Mouse (Mus musculus): Measurements from ENCODE around the gene Vrk1. TPM values are rescaled to one million over a fixed set of nuclear protein-coding genes. Genes with fewer than 3 reads are reported as not detected.

The Vrk1 gene
- polyA plus RNA-seq, 1 experiment from 2014 or later: 98.0 TPM

DNA sequence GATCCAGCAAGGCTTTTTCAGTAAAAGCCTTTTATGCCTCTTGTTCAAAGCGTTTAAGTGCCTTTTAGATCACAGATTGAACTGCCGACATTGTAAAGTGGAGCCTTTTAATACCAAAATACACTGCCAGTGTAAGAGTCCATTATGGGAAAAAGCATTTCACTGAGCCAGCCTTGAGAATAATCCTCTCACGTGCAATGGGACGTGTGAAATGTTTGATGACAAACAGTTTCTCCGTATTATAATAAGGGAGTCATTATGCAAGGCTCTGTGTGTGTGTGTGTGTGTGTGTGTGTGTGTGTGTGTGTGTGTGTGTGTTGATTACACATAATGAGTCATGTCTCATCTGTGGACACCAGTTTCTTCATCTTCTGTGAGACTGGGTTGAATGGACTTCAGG is 17.3 kb upstream of the Vrk1 start:
- WGBS: 74% methylated on average over 5 of the region's 5 CpGs

DNA sequence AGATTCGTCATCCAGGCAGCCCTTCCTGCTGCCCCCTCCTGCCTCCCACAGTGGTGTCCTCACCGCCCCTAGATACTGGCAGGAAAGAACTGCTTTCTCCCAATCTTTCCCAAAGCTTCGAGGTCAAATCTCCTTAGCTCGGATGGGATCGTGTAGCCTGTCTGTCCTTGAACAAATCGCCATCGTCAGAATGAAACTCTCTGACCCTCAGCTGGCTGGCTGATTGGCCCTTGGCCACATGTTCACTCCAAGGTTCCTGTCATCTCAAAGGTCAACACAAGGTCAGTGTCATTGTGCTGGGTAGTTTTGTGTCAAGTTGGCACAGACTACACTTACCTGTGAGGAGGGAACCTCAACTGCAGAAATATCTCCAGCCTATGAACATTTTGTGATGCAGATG is 16.7 kb upstream of the Vrk1 start:
- WGBS: 81% methylated on average over 7 of the region's 7 CpGs
- no peak overlapping the region for H3K27ac ChIP-seq (ENCODE audit: low read depth, low read length)

More for the DNA sequence above, 17.3 kb upstream of the Vrk1 start:
- Histone ChIP-seq H3K36me3 (ENCODE audit: control insufficient read depth, insufficient read depth, low read length) (no peaks in the 10 kb centered on the region), H3K4me3 (ENCODE audit: low read depth, low read length) (no peak overlapping the region), H3K4me2 (no peak overlapping the region), H3K27me3 (ENCODE audit: control insufficient read depth, insufficient read depth, low read length) (no peaks in the 10 kb centered on the region), H3K9me3 (ENCODE audit: control insufficient read depth, low read length) (no peaks in the 10 kb centered on the region), H3K27ac (ENCODE audit: low read depth, low read length) (no peak overlapping the region), H3K9ac (ENCODE audit: low read length) (no peak overlapping the region), H3K4me1 (ENCODE audit: control insufficient read depth, insufficient read depth, low read length) (no peaks in the 10 kb centered on the region; the same call in 1 of the 2 replicates)
- no peak for ATAC-seq (ENCODE audit: low FRiP score)
- DNase-seq (ENCODE audit: low spot score, missing footprints): no peak

DNA sequence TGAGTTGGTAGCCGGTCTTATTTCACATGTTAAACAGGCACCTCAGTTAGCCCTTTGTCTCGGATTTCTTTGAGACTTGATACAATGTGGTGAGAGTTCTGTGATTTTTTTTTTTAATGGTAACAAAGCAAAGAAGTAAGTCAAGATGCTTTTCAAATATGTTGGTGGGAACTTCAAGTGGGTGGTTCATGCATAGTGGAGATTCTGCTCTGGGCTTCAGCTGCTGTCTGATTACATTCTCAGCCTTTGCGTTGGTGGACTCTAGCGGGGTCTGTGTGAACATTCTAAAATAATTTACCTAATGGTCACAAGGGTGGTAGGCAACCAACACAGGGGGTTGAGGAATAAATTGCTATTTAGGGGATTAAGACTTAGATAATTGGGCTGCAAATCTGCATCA is 14.1 kb upstream of the Vrk1 start:
- no peak overlapping the region for H3K27ac ChIP-seq (ENCODE audit: low read depth, low read length)
- H3K9me3 ChIP-seq (ENCODE audit: control insufficient read depth, low read length): no peaks in the 10 kb centered on the region
- 64% methylated on average over 4 of the region's 4 CpGs for WGBS
- H3K4me3 ChIP-seq (ENCODE audit: low read depth, low read length): no peak overlapping the region
- no peak overlapping the region for H3K4me2 ChIP-seq
- H3K4me1 ChIP-seq (ENCODE audit: control insufficient read depth, insufficient read depth, low read length): no peaks in the 10 kb centered on the region; the same call in 1 of the 2 replicates
- no peaks in the 10 kb centered on the region for H3K36me3 ChIP-seq (ENCODE audit: control insufficient read depth, insufficient read depth, low read length)
- DNase-seq (ENCODE audit: low spot score, missing footprints): no peak
- H3K9ac ChIP-seq (ENCODE audit: low read length): no peak overlapping the region
- H3K27me3 ChIP-seq (ENCODE audit: control insufficient read depth, insufficient read depth, low read length): no peaks in the 10 kb centered on the region
- no peak for ATAC-seq (ENCODE audit: low FRiP score)

More for the DNA sequence above, 16.7 kb upstream of the Vrk1 start:
- ATAC-seq (ENCODE audit: low FRiP score): no peak
- Histone ChIP-seq H3K27me3 (ENCODE audit: control insufficient read depth, insufficient read depth, low read length) (no peaks in the 10 kb centered on the region), H3K4me3 (ENCODE audit: low read depth, low read length) (no peak overlapping the region), H3K9me3 (ENCODE audit: control insufficient read depth, low read length) (no peaks in the 10 kb centered on the region), H3K36me3 (ENCODE audit: control insufficient read depth, insufficient read depth, low read length) (no peaks in the 10 kb centered on the region), H3K9ac (ENCODE audit: low read length) (no peak overlapping the region), H3K4me2 (no peak overlapping the region), H3K4me1 (ENCODE audit: control insufficient read depth, insufficient read depth, low read length) (no peaks in the 10 kb centered on the region; the same call in 1 of the 2 replicates)
- DNase-seq (ENCODE audit: low spot score, missing footprints): no peak

DNA sequence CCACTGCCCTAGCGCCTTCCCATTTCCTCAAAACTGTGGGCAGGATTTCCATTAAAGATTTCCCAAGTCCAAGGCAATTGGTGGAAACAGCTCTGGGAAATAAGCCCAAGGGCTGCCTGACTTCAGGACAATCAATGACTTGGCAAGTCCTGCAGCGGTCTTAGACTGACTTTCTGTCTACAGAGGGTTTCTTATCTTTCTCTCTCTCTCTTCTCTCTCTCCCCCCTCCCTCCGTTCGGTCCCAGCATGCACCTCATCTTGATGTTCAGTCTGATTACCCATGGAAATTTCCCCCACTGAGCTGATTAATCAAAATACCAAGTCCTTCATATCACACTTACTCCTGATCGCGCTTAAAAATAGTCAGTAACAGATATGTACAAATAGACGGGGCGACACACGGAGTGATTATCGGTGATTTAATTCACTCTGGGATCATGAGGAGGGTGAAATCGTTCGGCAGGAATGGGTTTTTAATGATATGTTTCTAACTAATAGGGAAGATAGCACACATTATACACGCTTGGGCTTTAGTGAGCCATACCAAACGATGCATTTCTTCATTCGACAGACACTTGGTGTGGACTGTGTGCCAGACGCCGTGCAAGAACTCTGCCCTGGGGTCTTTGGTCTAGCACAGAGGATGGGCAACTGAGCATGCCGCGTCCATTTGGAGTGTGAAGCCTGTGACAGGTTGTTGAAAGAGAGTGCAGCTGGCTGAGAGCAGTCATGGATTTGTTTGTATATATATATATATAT is 12.8 kb upstream of the Vrk1 start:
- Histone ChIP-seq H3K27me3 (ENCODE audit: control insufficient read depth, insufficient read depth, low read length) (no peaks in the 10 kb centered on the region), H3K27ac (ENCODE audit: low read depth, low read length) (no peak overlapping the region), H3K4me2 (no peak overlapping the region), H3K9me3 (ENCODE audit: control insufficient read depth, low read length) (no peaks in the 10 kb centered on the region), H3K9ac (ENCODE audit: low read length) (no peak overlapping the region), H3K4me3 (ENCODE audit: low read depth, low read length) (no peak overlapping the region), H3K4me1 (ENCODE audit: control insufficient read depth, insufficient read depth, low read length) (no peaks in the 10 kb centered on the region; the same call in 1 of the 2 replicates), H3K36me3 (ENCODE audit: control insufficient read depth, insufficient read depth, low read length) (no peaks in the 10 kb centered on the region)
- 92% methylated on average over 19 of the region's 19 CpGs for WGBS
- DNase-seq (ENCODE audit: low spot score, missing footprints) (no peak), ATAC-seq (ENCODE audit: low FRiP score) (no peak)

DNA sequence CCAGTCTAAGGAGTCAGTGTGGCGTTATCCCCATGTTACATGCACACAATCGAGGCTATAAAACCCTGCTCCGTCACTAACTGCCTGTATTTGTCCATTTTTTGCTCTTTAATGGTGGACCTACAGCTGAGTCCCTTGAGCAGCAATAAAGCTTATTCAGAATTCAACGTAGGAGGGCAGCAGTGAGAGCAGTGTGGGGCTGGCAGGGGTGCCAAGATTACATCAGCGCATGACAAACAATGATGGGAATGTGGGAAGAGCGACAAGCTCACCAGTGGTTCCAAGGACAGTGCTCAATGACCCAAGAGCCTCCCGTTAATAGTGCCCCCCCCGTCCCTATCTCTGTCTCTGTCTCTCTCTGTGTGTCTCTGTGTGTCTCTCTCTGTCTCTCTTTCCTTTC is 8.3 kb upstream of the Vrk1 start:
- no peak overlapping the region for H3K4me2 ChIP-seq
- 78% methylated on average over 8 of the region's 8 CpGs for WGBS
- H3K36me3 ChIP-seq (ENCODE audit: control insufficient read depth, insufficient read depth, low read length): no peaks in the 10 kb centered on the region
- H3K4me1 ChIP-seq (ENCODE audit: control insufficient read depth, insufficient read depth, low read length): no peaks in the 10 kb centered on the region
- H3K27ac ChIP-seq (ENCODE audit: low read depth, low read length): no peak overlapping the region
- H3K4me3 ChIP-seq (ENCODE audit: low read depth, low read length): no peak overlapping the region
- no peaks in the 10 kb centered on the region for H3K9me3 ChIP-seq (ENCODE audit: control insufficient read depth, low read length)
- H3K27me3 ChIP-seq (ENCODE audit: control insufficient read depth, insufficient read depth, low read length): no peaks in the 10 kb centered on the region
- ATAC-seq (ENCODE audit: low FRiP score) (no peak), DNase-seq (ENCODE audit: low spot score, missing footprints) (no peak)
- no peak overlapping the region for H3K9ac ChIP-seq (ENCODE audit: low read length)

DNA sequence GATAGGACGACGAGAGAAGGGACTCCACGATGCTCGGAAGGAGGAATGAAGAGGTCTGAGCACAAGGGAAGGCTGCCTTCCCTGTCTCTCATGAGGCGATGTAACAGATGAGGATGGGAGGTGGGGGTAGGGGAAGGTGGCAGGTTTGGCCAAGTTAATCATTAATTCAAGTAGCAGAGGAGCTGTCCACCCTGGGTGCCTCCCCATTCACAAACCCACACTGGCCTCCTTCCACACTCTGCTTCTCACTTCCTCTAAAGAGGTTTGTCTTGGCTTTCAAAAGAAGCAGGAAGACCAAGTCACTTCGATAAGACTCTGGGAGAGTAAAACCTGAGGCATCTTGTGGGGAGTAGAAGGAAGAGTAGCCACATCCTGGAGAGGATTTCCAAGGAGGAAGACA is 5.3 kb upstream of the Vrk1 start:
- WGBS: 76% methylated on average over 6 of the region's 6 CpGs
- H3K36me3 ChIP-seq (ENCODE audit: control insufficient read depth, insufficient read depth, low read length): no peaks in the 10 kb centered on the region
- H3K9me3 ChIP-seq (ENCODE audit: control insufficient read depth, low read length): no peaks in the 10 kb centered on the region
- no peak overlapping the region for H3K4me2 ChIP-seq
- no peaks in the 10 kb centered on the region for H3K4me1 ChIP-seq (ENCODE audit: control insufficient read depth, insufficient read depth, low read length)
- ATAC-seq (ENCODE audit: low FRiP score) (no peak), DNase-seq (ENCODE audit: low spot score, missing footprints) (no peak)
- no peak overlapping the region for H3K9ac ChIP-seq (ENCODE audit: low read length)
- H3K4me3 ChIP-seq (ENCODE audit: low read depth, low read length): no peak overlapping the region
- no peaks in the 10 kb centered on the region for H3K27me3 ChIP-seq (ENCODE audit: control insufficient read depth, insufficient read depth, low read length)
- no peak overlapping the region for H3K27ac ChIP-seq (ENCODE audit: low read depth, low read length)

DNA sequence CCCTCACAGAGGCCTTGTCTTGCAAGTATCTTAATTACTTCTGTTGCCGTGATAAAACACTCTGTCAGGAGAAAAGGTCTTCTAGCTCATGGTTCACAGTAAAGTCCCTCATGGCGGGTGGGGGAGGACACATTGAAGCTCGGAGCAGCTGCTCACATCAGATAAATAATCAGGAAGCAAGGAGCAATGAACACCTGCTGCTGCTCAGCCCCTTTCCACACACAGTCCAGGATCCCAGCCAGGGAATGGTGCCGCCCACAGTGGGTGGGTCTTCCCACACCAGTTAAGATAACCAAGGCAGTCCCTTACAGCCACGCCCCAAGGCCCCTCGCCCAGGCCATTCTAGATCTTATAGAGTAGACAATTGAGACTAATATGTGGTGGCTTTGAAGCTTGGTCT is 3.8 kb upstream of the Vrk1 start:
- Histone ChIP-seq H3K27ac (ENCODE audit: low read depth, low read length) (no peak overlapping the region), H3K4me3 (ENCODE audit: low read depth, low read length) (no peak overlapping the region), H3K36me3 (ENCODE audit: control insufficient read depth, insufficient read depth, low read length) (no peaks in the 10 kb centered on the region), H3K27me3 (ENCODE audit: control insufficient read depth, insufficient read depth, low read length) (no peaks in the 10 kb centered on the region), H3K9me3 (ENCODE audit: control insufficient read depth, low read length) (no peaks in the 10 kb centered on the region), H3K4me1 (ENCODE audit: control insufficient read depth, insufficient read depth, low read length) (peaks cover 3% of the 10 kb centered on the region; the same call in 1 of the 2 replicates), H3K4me2 (no peak overlapping the region), H3K9ac (ENCODE audit: low read length) (no peak overlapping the region)
- ATAC-seq (ENCODE audit: low FRiP score) (no peak), DNase-seq (ENCODE audit: low spot score, missing footprints) (no peak)
- 88% methylated on average over 6 of the region's 6 CpGs for WGBS

DNA sequence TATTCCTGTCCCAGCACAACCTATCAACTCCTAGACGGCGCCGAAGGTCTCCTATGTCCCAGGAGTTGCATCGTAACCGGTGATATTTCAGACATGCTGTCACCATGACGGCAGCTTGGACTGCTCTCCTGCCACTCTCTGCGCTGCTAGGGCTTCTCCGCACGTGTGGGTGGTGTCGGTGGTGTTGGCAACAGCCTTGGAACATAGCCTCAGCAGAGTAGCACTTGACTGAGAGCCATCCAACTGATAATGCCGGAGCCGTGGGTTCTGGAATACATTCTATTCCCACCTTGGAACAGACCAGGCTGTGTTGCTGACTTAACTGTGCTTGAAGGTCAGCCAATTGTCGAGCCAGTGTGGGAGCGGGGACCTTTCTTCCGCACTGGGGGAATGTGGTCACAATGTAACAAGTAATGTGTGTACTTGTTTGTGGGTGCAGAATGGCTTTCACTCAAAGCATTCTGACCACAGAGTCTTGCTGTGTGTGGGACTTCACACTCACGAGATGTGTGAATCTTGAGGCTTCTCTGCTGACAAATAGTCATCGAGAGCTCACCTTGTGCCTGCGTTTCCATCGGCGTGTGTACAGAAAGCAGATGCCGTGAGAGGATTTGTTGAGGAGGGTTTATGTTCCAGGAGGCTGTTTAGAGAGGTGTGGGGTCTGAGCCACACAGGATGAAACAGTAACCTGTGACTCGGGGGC is 1.5 kb upstream of the Vrk1 start:
- ATAC-seq (ENCODE audit: low FRiP score): no peak
- H3K9me3 ChIP-seq (ENCODE audit: control insufficient read depth, low read length): no peaks in the 10 kb centered on the region
- no peak overlapping the region for H3K4me2 ChIP-seq
- no peaks in the 10 kb centered on the region for H3K36me3 ChIP-seq (ENCODE audit: control insufficient read depth, insufficient read depth, low read length)
- no peak overlapping the region for H3K9ac ChIP-seq (ENCODE audit: low read length)
- WGBS: 90% methylated on average over 22 of the region's 22 CpGs
- DNase-seq (ENCODE audit: low spot score, missing footprints): no peak
- no peak overlapping the region for H3K4me3 ChIP-seq (ENCODE audit: low read depth, low read length)
- no peak overlapping the region for H3K27ac ChIP-seq (ENCODE audit: low read depth, low read length)
- H3K27me3 ChIP-seq (ENCODE audit: control insufficient read depth, insufficient read depth, low read length): no peaks in the 10 kb centered on the region
- peaks cover 5% of the 10 kb centered on the region; the same call in 1 of the 2 replicates for H3K4me1 ChIP-seq (ENCODE audit: control insufficient read depth, insufficient read depth, low read length)

Data from midbrain, embryonic 11.5 days (tissue).